Mouse (Mus musculus): ENCODE results near the gene Sdccag8.

DNA sequence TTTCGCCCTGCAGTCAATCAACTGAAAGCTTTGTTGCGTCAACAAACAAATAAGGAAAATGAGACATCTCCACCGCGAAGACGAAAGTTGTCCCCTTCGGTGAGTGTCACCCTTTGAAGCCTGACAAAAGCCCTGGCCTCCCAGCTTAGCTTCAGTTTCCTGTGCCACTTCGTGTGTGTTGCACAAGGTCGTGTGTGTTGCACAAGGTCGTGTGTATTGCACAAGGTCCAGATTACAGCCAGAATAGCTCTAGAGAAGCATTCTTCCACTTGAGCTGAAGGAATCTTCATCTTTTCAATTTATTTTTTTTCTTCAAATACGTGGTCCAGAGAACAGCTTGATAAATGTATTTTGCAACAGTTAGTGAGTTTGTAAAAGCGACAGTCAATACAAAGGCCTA is 11.7 kb downstream of the Sdccag8 start:
- TF ChIP-seq CTCF (IDR thresholded peaks at IDR 0.05; ENCODE audit: insufficient read depth, low read length) (no peak), POLR2A (IDR thresholded peaks at IDR 0.05; ENCODE audit: borderline replicate concordance, extremely low read depth, low read depth, low read length) (no peak)
